Mouse (Mus musculus): ENCODE results near the gene Lcn9. TPM values are rescaled to one million over a fixed set of nuclear protein-coding genes. Genes with fewer than 3 reads are reported as not detected.

The Lcn9 gene
- polyA plus RNA-seq, 1 experiment: 0.13 TPM

DNA sequence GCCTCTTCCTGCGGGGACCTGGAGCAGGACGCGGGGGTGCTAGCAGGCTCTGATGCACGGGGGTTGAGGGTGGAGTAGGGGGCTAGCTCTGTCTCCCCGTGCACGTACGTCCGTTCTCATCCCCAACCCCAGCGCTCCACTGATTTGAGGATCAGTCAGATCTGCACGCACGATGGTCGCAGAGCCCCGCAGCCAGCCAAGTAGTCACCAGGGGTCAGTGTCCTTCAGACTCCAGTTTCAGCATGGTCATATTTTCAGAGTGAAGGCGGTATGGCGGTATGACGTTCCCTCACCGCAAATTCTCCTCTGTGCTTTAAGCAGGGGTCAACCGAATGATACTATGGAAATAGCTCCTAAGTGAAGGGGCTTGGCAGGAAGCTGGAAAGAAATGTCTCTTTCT is 41.3 kb downstream of the Lcn9 start:
- H3K27ac ChIP-seq (ENCODE audit: insufficient read depth, low read length): peak overlapping the region; percentile 5; the same call in 1 of the 2 replicates
- peak in 1 of 2 experiments; percentile 51 for DNase-seq
- 2% methylated on average over 18 of the region's 18 CpGs for WGBS

GRCm38 (mm10) chr2:25865412-25865811 is 42.5 kb downstream of the Lcn9 start:
- Histone ChIP-seq H3K4me1 (ENCODE audit: control insufficient read depth, insufficient read depth, low read length) (peaks cover 32% of the 10 kb centered on the region), H3K4me3 (replicated peaks; ENCODE audit: insufficient read depth, low read depth, low read length) (peak overlapping the region; percentile 6), H3K27me3 (ENCODE audit: control insufficient read depth, insufficient read depth, low read length) (no peaks in the 10 kb centered on the region), H3K27ac (ENCODE audit: insufficient read depth, low read length) (0 out of 2 replicates have a peak overlapping the region, but pooled peaks have one; percentile 10)
- peak; percentile 48 to 49 for DNase-seq
- TF ChIP-seq POLR2A (IDR thresholded peaks at IDR 0.05; ENCODE audit: borderline replicate concordance, insufficient read depth, low read length) (no peak), CTCF (IDR thresholded peaks at IDR 0.05; ENCODE audit: borderline replicate concordance, insufficient read depth, low read depth, low read length) (peak; percentile 39; the same call in 1 of the 2 replicates)
- 6% methylated on average over 4 of the region's 4 CpGs for WGBS

More for the DNA sequence above, 41.3 kb downstream of the Lcn9 start:
- H3K4me3 ChIP-seq (replicated peaks; ENCODE audit: insufficient read depth, low read depth, low read length): peak overlapping the region; percentile 64
- H3K4me1 ChIP-seq (ENCODE audit: control insufficient read depth, insufficient read depth, low read length): peaks cover 32% of the 10 kb centered on the region
- TF ChIP-seq POLR2A (IDR thresholded peaks at IDR 0.05; ENCODE audit: borderline replicate concordance, insufficient read depth, low read length) (no peak), CTCF (IDR thresholded peaks at IDR 0.05; ENCODE audit: borderline replicate concordance, insufficient read depth, low read depth, low read length) (no peak; the same call in 1 of the 2 replicates)
- no peaks in the 10 kb centered on the region for H3K27me3 ChIP-seq (ENCODE audit: control insufficient read depth, insufficient read depth, low read length)

GRCm38 (mm10) chr2:25866656-25867055 is 43.7 kb downstream of the Lcn9 start:
- Histone ChIP-seq H3K27me3 (ENCODE audit: control insufficient read depth, insufficient read depth, low read length) (no peaks in the 10 kb centered on the region), H3K4me1 (ENCODE audit: control insufficient read depth, insufficient read depth, low read length) (peaks cover 30% of the 10 kb centered on the region), H3K4me3 (replicated peaks; ENCODE audit: insufficient read depth, low read depth, low read length) (no peak overlapping the region), H3K27ac (ENCODE audit: insufficient read depth, low read length) (no peak overlapping the region)
- no peak for DNase-seq
- TF ChIP-seq POLR2A (IDR thresholded peaks at IDR 0.05; ENCODE audit: borderline replicate concordance, insufficient read depth, low read length): no peak
- no peak for TF ChIP-seq CTCF (IDR thresholded peaks at IDR 0.05; ENCODE audit: borderline replicate concordance, insufficient read depth, low read depth, low read length)
- WGBS: 82% methylated on average over 5 of the region's 5 CpGs

Other genes with a start within 250 kb of the Lcn9 start
- 3.0 and 4.4 TPM in 2 replicates for gene Mamdc4, start 248.3 kb upstream of the Lcn9 start, polyA plus RNA-seq (2012; rRNA removed)
- gene Phpt1, start 247.9 kb upstream of the Lcn9 start, polyA plus RNA-seq (2012; rRNA removed): 176 and 186 TPM in 2 replicates
- 257 and 312 TPM in 2 replicates for gene Ajm1, start 241.4 kb upstream of the Lcn9 start, polyA plus RNA-seq (2012; rRNA removed)
- gene Rabl6, start 214.6 kb upstream of the Lcn9 start, polyA plus RNA-seq (2012; rRNA removed): 161 and 172 TPM in 2 replicates
- 0.05 TPM in 1 of 2 replicates, not detected in the other for gene Ccdc183, start 205.5 kb upstream of the Lcn9 start, polyA plus RNA-seq (2012; rRNA removed)
- gene Tmem141, start 201.1 kb upstream of the Lcn9 start, polyA plus RNA-seq (2012; rRNA removed): 79.7 and 85.7 TPM in 2 replicates
- 0.31 and 0.35 TPM in 2 replicates for gene Fcna, start 195.1 kb upstream of the Lcn9 start, polyA plus RNA-seq (2012; rRNA removed)
- not detected in 2 replicates for gene Lcn8, start 170.0 kb upstream of the Lcn9 start, polyA plus RNA-seq (2012; rRNA removed)
- not detected in 2 replicates for gene Lcn5, start 165.2 kb upstream of the Lcn9 start, polyA plus RNA-seq (2012; rRNA removed)
- gene Lcn6, start 146.4 kb upstream of the Lcn9 start, polyA plus RNA-seq (2012; rRNA removed): not detected in 2 replicates
- not detected in 2 replicates for gene Lcn10, start 140.4 kb upstream of the Lcn9 start, polyA plus RNA-seq (2012; rRNA removed)
- gene Obp2a, start 123.1 kb upstream of the Lcn9 start, polyA plus RNA-seq (2012; rRNA removed): not detected in 2 replicates
- gene Bmyc, start 116.4 kb upstream of the Lcn9 start, polyA plus RNA-seq (2012; rRNA removed): 99.5 and 101 TPM in 2 replicates
- not detected in 2 replicates for gene Obp2b, start 86.1 kb upstream of the Lcn9 start, polyA plus RNA-seq (2012; rRNA removed)
- not detected in 2 replicates for gene Lcn3, start 57.6 kb upstream of the Lcn9 start, polyA plus RNA-seq (2012; rRNA removed)
- gene Lcn11, start 46.1 kb upstream of the Lcn9 start, polyA plus RNA-seq (2012; rRNA removed): not detected in 2 replicates
- not detected in 2 replicates for gene Gm13539, start 40.9 kb upstream of the Lcn9 start, polyA plus RNA-seq (2012; rRNA removed)
- not detected in 2 replicates for gene Glt6d1, start 7.3 kb upstream of the Lcn9 start, polyA plus RNA-seq (2012; rRNA removed)
- 0.08 TPM in 1 of 2 replicates, not detected in the other for gene Sohlh1, start 24.1 kb downstream of the Lcn9 start, polyA plus RNA-seq (2012; rRNA removed)
- 409 and 456 TPM in 2 replicates for gene Kcnt1, start 40.6 kb downstream of the Lcn9 start, polyA plus RNA-seq (2012; rRNA removed)
- gene Camsap1, start 160.1 kb downstream of the Lcn9 start, polyA plus RNA-seq (2012; rRNA removed): 35.7 and 39.7 TPM in 2 replicates
- gene Ubac1, start 198.6 kb downstream of the Lcn9 start, polyA plus RNA-seq (2012; rRNA removed): 92.2 and 101 TPM in 2 replicates

Measured in cerebellum, adult 2 months (tissue).